Comparison of ENCODE assay signal across 19 mouse cellular contexts in genomic region chr14:111100257-111100656, GRCm38 (mm10).
"Had no signal": no experiment of that assay in that cellular context is flagged by ENCODE, and none has a peak within 500 bp of the region (broad histone marks: within the 10 kb centered on the region; RNA-seq: fewer than 3 reads in every experiment).

No protein-coding gene starts in this region.

- H3K27ac ChIP-seq: liver, embryonic 15.5 days; lung, embryonic 15.5 days; macrophage; midbrain, embryonic 13.5 days; midbrain, embryonic 15.5 days; neural tube, embryonic 12.5 days; stomach, embryonic 15.5 days; stomach, postnatal 0 days had no signal

- H3K4me1 ChIP-seq: liver, embryonic 15.5 days; lung, embryonic 15.5 days; megakaryocyte, embryonic 14.5 days; midbrain, embryonic 13.5 days; midbrain, embryonic 15.5 days; neural tube, embryonic 12.5 days; stomach, embryonic 15.5 days had no signal

- DNase-seq: liver, postnatal 0 days; lung, adult 2 months; lung, postnatal 14 days; lung, postnatal 36 days; right cerebral cortex, postnatal 25 days; thymus, adult 18-20 months; thymus, postnatal 14 days; thymus, postnatal 36 days had no signal

- H3K4me2 ChIP-seq: liver, embryonic 15.5 days; lung, embryonic 15.5 days; midbrain, embryonic 11.5 days; midbrain, embryonic 13.5 days; midbrain, embryonic 15.5 days; neural tube, embryonic 12.5 days; stomach, embryonic 15.5 days had no signal

- H3K27me3 ChIP-seq: liver, embryonic 15.5 days; lung, embryonic 15.5 days; megakaryocyte, embryonic 14.5 days; midbrain, embryonic 13.5 days; midbrain, embryonic 15.5 days; neural tube, embryonic 12.5 days; stomach, embryonic 15.5 days had no signal

- H3K4me3 ChIP-seq: liver, embryonic 15.5 days; lung, embryonic 15.5 days; megakaryocyte, embryonic 14.5 days; midbrain, embryonic 13.5 days; midbrain, embryonic 15.5 days; neural tube, embryonic 12.5 days; stomach, embryonic 15.5 days had no signal

- ATAC-seq: liver, postnatal 0 days; lung, postnatal 0 days; midbrain, embryonic 13.5 days; midbrain, embryonic 15.5 days had no signal

- H3K9me3 ChIP-seq: liver, embryonic 15.5 days; lung, embryonic 15.5 days; megakaryocyte, embryonic 14.5 days; midbrain, embryonic 13.5 days; midbrain, embryonic 15.5 days; neural tube, embryonic 12.5 days; stomach, embryonic 15.5 days had no signal

- H3K9ac ChIP-seq: liver, embryonic 15.5 days; liver, postnatal 0 days; lung, embryonic 15.5 days; midbrain, embryonic 13.5 days; midbrain, embryonic 15.5 days; neural tube, embryonic 12.5 days; stomach, embryonic 15.5 days had no signal

- H3K36me3 ChIP-seq: liver, embryonic 15.5 days; lung, embryonic 15.5 days; midbrain, embryonic 13.5 days; midbrain, embryonic 15.5 days; neural tube, embryonic 12.5 days; stomach, embryonic 15.5 days had no signal
